Mouse (Mus musculus): ENCODE results near the gene Sdr16c6. TPM values are rescaled to one million over a fixed set of nuclear protein-coding genes. Genes with fewer than 3 reads are reported as not detected.

The Sdr16c6 gene
- polyA plus RNA-seq (2014; fragmentation: Illumina TruSeq; extraction: RNeasy Lipid Tissue Mini Kit (QIAGEN cat#74804); ENCODE audit: low read depth, low replicate concordance) = not detected

DNA sequence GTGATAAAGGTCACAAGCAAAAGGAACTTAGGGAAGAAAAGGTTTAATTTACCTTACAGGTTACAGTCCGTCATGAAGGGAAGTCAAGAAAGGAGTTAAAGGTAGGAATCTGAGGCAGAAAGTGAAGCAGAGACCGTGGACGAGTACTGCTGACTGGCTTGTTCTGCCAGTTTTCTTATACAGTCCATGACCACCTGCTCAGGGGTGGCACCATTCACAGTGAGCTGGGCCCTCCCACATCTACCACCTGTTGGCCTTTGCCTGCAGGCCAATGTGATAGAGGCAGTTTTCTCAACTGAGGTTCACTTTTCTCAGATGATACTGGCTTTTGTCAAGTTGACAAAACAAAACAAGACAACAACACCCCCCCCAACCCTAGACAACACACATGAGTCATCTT lies at the start of gene Sdr16c6:
Gene Sdr16c6, minus strand, starts transcription at position 151 of the 400 bp plus-strand sequence.

Other genes with a start within 250 kb of the Sdr16c6 start
- gene Gm11808, start 103.9 kb downstream of the Sdr16c6 start, polyA plus RNA-seq (2014; fragmentation: Illumina TruSeq; extraction: RNeasy Lipid Tissue Mini Kit (QIAGEN cat#74804); ENCODE audit: low read depth, low replicate concordance) = 231 TPM